8 mouse cellular contexts compared by ENCODE assay signal in genomic region chr13:93771031-93771587, GRCm38 (mm10). TPM values are rescaled to one million over a fixed set of nuclear protein-coding genes. Genes with fewer than 3 reads are reported as not detected.
DNase-seq lines count a peak whose midpoint lies in the region; ATAC-seq and TF ChIP-seq lines count a peak whose summit lies in the region.

No protein-coding gene starts in this region.

- H3K4me2 ChIP-seq in lung, postnatal 0 days (replicated peaks; ENCODE audit: low read depth, low read length): peak overlapping the region; percentile 100
- peak overlapping the region; percentile 99 for H3K4me2 ChIP-seq in heart, embryonic 16.5 days (ENCODE audit: low read depth, low read length)
- H3K4me2 ChIP-seq in liver, postnatal 0 days (ENCODE audit: low read depth, low read length): peak overlapping the region; percentile 95

- peak overlapping the region; percentile 68 for H3K4me3 ChIP-seq in lung, postnatal 0 days (ENCODE audit: low read depth, low read length)
- peak overlapping the region; percentile 86 for H3K4me3 ChIP-seq in brown adipose tissue, adult 24 weeks (ENCODE audit: insufficient read depth, low read depth, low read length)
- H3K4me3 ChIP-seq in heart, embryonic 16.5 days (ENCODE audit: low read length): peak overlapping the region; percentile 76
- peak overlapping the region; percentile 65 for H3K4me3 ChIP-seq in liver, postnatal 0 days (ENCODE audit: low read depth, low read length)

- 0 out of 2 replicates have a peak overlapping the region, but pooled peaks have one; percentile 84 for H3K27ac ChIP-seq in lung, postnatal 0 days (ENCODE audit: low read length)
- H3K27ac ChIP-seq in brown adipose tissue, adult 24 weeks (replicated peaks; ENCODE audit: low read depth, low read length): no peak overlapping the region; the same call in 1 of the 2 replicates
- H3K27ac ChIP-seq in heart, embryonic 16.5 days (ENCODE audit: low read length): peak overlapping the region; percentile 71
- peak overlapping the region; percentile 84 for H3K27ac ChIP-seq in liver, postnatal 0 days (ENCODE audit: low read depth)

- TF ChIP-seq CTCF in lung, postnatal 0 days (IDR thresholded peaks at IDR 0.05): no peak
- no peak for TF ChIP-seq CTCF in liver, postnatal 0 days (IDR thresholded peaks at IDR 0.05; ENCODE audit: low read depth)

- 24% methylated on average over 9 of the region's 9 CpGs for WGBS in lung, postnatal 0 days
- 36% methylated on average over 9 of the region's 9 CpGs for WGBS in heart, embryonic 16.5 days
- 24% methylated on average over 9 of the region's 9 CpGs for WGBS in liver, postnatal 0 days (ENCODE audit: insufficient replicate concordance)

- no peak for TF ChIP-seq EP300 in lung, postnatal 0 days (IDR thresholded peaks at IDR 0.05)
- TF ChIP-seq EP300 in liver, postnatal 0 days (IDR thresholded peaks at IDR 0.05; ENCODE audit: low read depth): no peak

- peak overlapping the region; percentile 67; the same call in 1 of the 2 replicates for H3K9ac ChIP-seq in lung, postnatal 0 days (replicated peaks; ENCODE audit: low read depth)
- peak overlapping the region; percentile 84 for H3K9ac ChIP-seq in heart, embryonic 16.5 days (ENCODE audit: low read length)
- peak overlapping the region; percentile 74 for H3K9ac ChIP-seq in liver, postnatal 0 days (replicated peaks)

- peak; percentile 12 for ATAC-seq in lung, postnatal 0 days
- ATAC-seq in heart, embryonic 16.5 days (replicated peaks; ENCODE audit: extremely low read depth, insufficient read depth, low FRiP score): no peak
- ATAC-seq in liver, postnatal 0 days: peak; percentile 28

- no peaks in the 10 kb centered on the region for H3K9me3 ChIP-seq in lung, postnatal 0 days (ENCODE audit: low read length)
- H3K9me3 ChIP-seq in heart, embryonic 16.5 days (replicated peaks; ENCODE audit: control insufficient read depth, low read length): no peaks in the 10 kb centered on the region
- no peaks in the 10 kb centered on the region for H3K9me3 ChIP-seq in liver, postnatal 0 days (ENCODE audit: low read length)

- peaks cover 4% of the 10 kb centered on the region; the same call in 1 of the 2 replicates for H3K4me1 ChIP-seq in lung, postnatal 0 days (ENCODE audit: insufficient read depth, low read depth, low read length)
- 0 out of 2 replicates have a peak, but pooled peaks cover 3% of the 10 kb centered on the region for H3K4me1 ChIP-seq in brown adipose tissue, adult 24 weeks (ENCODE audit: control insufficient read depth, insufficient read depth, insufficient read length, low read length)
- peaks cover 11% of the 10 kb centered on the region for H3K4me1 ChIP-seq in heart, embryonic 16.5 days (ENCODE audit: control insufficient read depth, insufficient read depth, low read length)
- peaks cover 18% of the 10 kb centered on the region for H3K4me1 ChIP-seq in liver, postnatal 0 days (ENCODE audit: insufficient read depth)

- no peak for DNase-seq in lung, postnatal 0 days (ENCODE audit: low spot score)
- no peak for DNase-seq in lung, postnatal 14 days
- DNase-seq in liver, postnatal 0 days: no peak
- DNase-seq in layer of hippocampus, adult 8-10 months (ENCODE audit: low spot score in 2 of 2): no peak
- no peak for DNase-seq in testis, postnatal 10 days (ENCODE audit: low spot score)
- no peak for DNase-seq in lung, postnatal 10 days

- no peaks in the 10 kb centered on the region for H3K27me3 ChIP-seq in lung, postnatal 0 days (replicated peaks; ENCODE audit: insufficient read depth, low read length)
- H3K27me3 ChIP-seq in heart, embryonic 16.5 days (ENCODE audit: control insufficient read depth, insufficient read depth, low read length): no peaks in the 10 kb centered on the region
- no peaks in the 10 kb centered on the region for H3K27me3 ChIP-seq in liver, postnatal 0 days (ENCODE audit: insufficient read depth, low read length)

- H3K36me3 ChIP-seq in lung, postnatal 0 days (ENCODE audit: insufficient read depth, low read length): no peaks in the 10 kb centered on the region
- no peaks in the 10 kb centered on the region for H3K36me3 ChIP-seq in heart, embryonic 16.5 days (ENCODE audit: control insufficient read depth, insufficient read depth)
- no peaks in the 10 kb centered on the region for H3K36me3 ChIP-seq in liver, postnatal 0 days (replicated peaks; ENCODE audit: insufficient read depth, low read length)

RNA-seq across cellular contexts. Expression of gene Arsb, which starts 0.3 kb away (rescaled TPM):
- 3.2 and 3.7 TPM in 2 replicates for polyA plus RNA-seq in lung, postnatal 0 days (2015; fragmentation: Nextera tagmentation; extraction: Ambion mirVana)
- 21.6 and 35.6 TPM in 2 replicates for polyA plus RNA-seq in brown adipose tissue, adult 24 weeks (2012; ENCODE audit: insufficient read depth, insufficient read length, missing spikeins)
- polyA plus RNA-seq in heart, embryonic 16.5 days (2015; fragmentation: Nextera tagmentation; extraction: Ambion mirVana): 8.7 and 10.0 TPM in 2 replicates
- 3.3 and 4.1 TPM in 2 replicates for polyA plus RNA-seq in liver, postnatal 0 days (2015; fragmentation: Nextera tagmentation; extraction: Ambion mirVana)
- 100 to 1,000 TPM in 2 of 4 experiments, 10 to 100 TPM in 2; 81.5 to 103 (median 92.5) TPM for total RNA-seq in layer of hippocampus, adult 8-10 months (2022)
